Mouse (Mus musculus): ENCODE data around the gene Eif3i. TPM values are rescaled to one million over a fixed set of nuclear protein-coding genes. Genes with fewer than 3 reads are reported as not detected.

Eif3i gene
- polyA plus RNA-seq (2012; rRNA removed) (223 and 242 TPM in 2 replicates), polyA plus RNA-seq (2014; fragmentation: Nextera tagmentation; extraction: Ambion mirVana) (201 and 225 TPM in 2 replicates)

- peaks cover 42% of the 10 kb centered on the region for H3K36me3 ChIP-seq (replicated peaks; ENCODE audit: control insufficient read depth, insufficient read depth, low read depth)
- peak within 1 kb of the TSS; percentile 81 for H3K27ac ChIP-seq
- ATAC-seq (ENCODE audit: insufficient read depth) (peak; percentile 91), DNase-seq (ENCODE audit: low read depth in 3 of 3, low spot score in 3 of 3) (peak; percentile 68 to 75 (median 70))
- no peaks in the 10 kb centered on the region for H3K9me3 ChIP-seq (ENCODE audit: control insufficient read depth, low read length)
- H3K9ac ChIP-seq (replicated peaks), result peak within 1 kb of the TSS; percentile 93
- peaks cover 16% of the 10 kb centered on the region in 2 experiments for H3K4me1 ChIP-seq (replicated peaks; ENCODE audit: control insufficient read depth in 2 of 2, insufficient read depth in 2 of 2, low read length in 1 of 2)
- no peaks in the 10 kb centered on the region for H3K27me3 ChIP-seq (ENCODE audit: control insufficient read depth, insufficient read depth, low read length)
- H3K4me2 ChIP-seq (ENCODE audit: low read depth), result peak within 1 kb of the TSS; percentile 89
- H3K4me3 ChIP-seq (ENCODE audit: insufficient read depth in 1 of 2, low read depth in 2 of 2, low read length in 2 of 2), result peak within 1 kb of the TSS; percentile 70 to 93
- TF ChIP-seq CTCF (IDR thresholded peaks at IDR 0.05; ENCODE audit: low read depth) (peak; percentile 37), EP300 (IDR thresholded peaks at IDR 0.05; ENCODE audit: low read depth) (peak; percentile 36; the same call in 1 of the 2 replicates)
- under 1% methylated on average over 74 of the region's 74 CpGs for WGBS (ENCODE audit: insufficient replicate concordance)
Measured at GRCm38 (mm10) chr4:129600233-129601158, at the start of gene Eif3i, which contains the start of gene Tmem234. Gene Eif3i, minus strand, starts transcription at chr4:129600648. Gene Tmem234, plus strand, starts transcription at chr4:129600668.

GRCm38 (mm10) chr4:129648656-129649055 is 48.2 kb upstream of the Eif3i start:
- Histone ChIP-seq H3K4me3 (ENCODE audit: insufficient read depth in 1 of 2, low read depth in 2 of 2, low read length in 2 of 2) (no peak overlapping the region), H3K9me3 (ENCODE audit: control insufficient read depth, low read length) (no peaks in the 10 kb centered on the region), H3K27me3 (ENCODE audit: control insufficient read depth, insufficient read depth, low read length) (no peaks in the 10 kb centered on the region), H3K9ac (replicated peaks) (no peak overlapping the region), H3K36me3 (replicated peaks; ENCODE audit: control insufficient read depth, insufficient read depth, low read depth) (peaks cover 39% of the 10 kb centered on the region), H3K27ac (no peak overlapping the region), H3K4me2 (ENCODE audit: low read depth) (no peak overlapping the region), H3K4me1 (replicated peaks; ENCODE audit: control insufficient read depth in 2 of 2, insufficient read depth in 2 of 2, low read length in 1 of 2) (no peaks in the 10 kb centered on the region)
- TF ChIP-seq EP300 (IDR thresholded peaks at IDR 0.05; ENCODE audit: low read depth), result no peak
- TF ChIP-seq CTCF (IDR thresholded peaks at IDR 0.05; ENCODE audit: low read depth), result no peak
- DNase-seq (ENCODE audit: low read depth in 3 of 3, low spot score in 3 of 3) (no peak), ATAC-seq (ENCODE audit: insufficient read depth) (no peak)
- 66% methylated on average over 1 of the region's 1 CpGs for WGBS (ENCODE audit: insufficient replicate concordance)

GRCm38 (mm10) chr4:129645204-129645603 is 44.8 kb upstream of the Eif3i start:
- no peak overlapping the region for H3K4me3 ChIP-seq (ENCODE audit: insufficient read depth in 1 of 2, low read depth in 2 of 2, low read length in 2 of 2)
- DNase-seq (ENCODE audit: low read depth in 3 of 3, low spot score in 3 of 3) (no peak), ATAC-seq (ENCODE audit: insufficient read depth) (no peak)
- H3K9me3 ChIP-seq (ENCODE audit: control insufficient read depth, low read length), result no peaks in the 10 kb centered on the region
- H3K4me1 ChIP-seq (replicated peaks; ENCODE audit: control insufficient read depth in 2 of 2, insufficient read depth in 2 of 2, low read length in 1 of 2), result peaks cover 4% of the 10 kb centered on the region in 2 experiments
- H3K9ac ChIP-seq (replicated peaks), result no peak overlapping the region
- no peak overlapping the region for H3K4me2 ChIP-seq (ENCODE audit: low read depth)
- no peaks in the 10 kb centered on the region for H3K27me3 ChIP-seq (ENCODE audit: control insufficient read depth, insufficient read depth, low read length)
- peaks cover 16% of the 10 kb centered on the region for H3K36me3 ChIP-seq (replicated peaks; ENCODE audit: control insufficient read depth, insufficient read depth, low read depth)
- WGBS (ENCODE audit: insufficient replicate concordance), result 61% methylated on average over 6 of the region's 6 CpGs
- TF ChIP-seq CTCF (IDR thresholded peaks at IDR 0.05; ENCODE audit: low read depth), result no peak
- TF ChIP-seq EP300 (IDR thresholded peaks at IDR 0.05; ENCODE audit: low read depth), result no peak
- no peak overlapping the region for H3K27ac ChIP-seq

- no peaks in the 10 kb centered on the region for H3K27me3 ChIP-seq (ENCODE audit: control insufficient read depth, insufficient read depth, low read length)
- 61% methylated on average over 5 of the region's 5 CpGs for WGBS (ENCODE audit: insufficient replicate concordance)
- H3K4me1 ChIP-seq (replicated peaks; ENCODE audit: control insufficient read depth in 2 of 2, insufficient read depth in 2 of 2, low read length in 1 of 2), result peaks cover 10 to 12% of the 10 kb centered on the region in 2 experiments
- peak overlapping the region in 1 of 2 experiments; percentile 57; a peak in 2 of 4 replicates for H3K4me3 ChIP-seq (ENCODE audit: insufficient read depth in 1 of 2, low read depth in 2 of 2, low read length in 2 of 2)
- peak overlapping the region; percentile 16 for H3K27ac ChIP-seq
- H3K36me3 ChIP-seq (replicated peaks; ENCODE audit: control insufficient read depth, insufficient read depth, low read depth), result peaks cover 22% of the 10 kb centered on the region
- no peaks in the 10 kb centered on the region for H3K9me3 ChIP-seq (ENCODE audit: control insufficient read depth, low read length)
- DNase-seq (ENCODE audit: low read depth in 3 of 3, low spot score in 3 of 3), result no peak
- H3K9ac ChIP-seq (replicated peaks), result peak overlapping the region; percentile 36
- peak overlapping the region; percentile 85 for H3K4me2 ChIP-seq (ENCODE audit: low read depth)
- no peak for ATAC-seq (ENCODE audit: insufficient read depth)
- no peak for TF ChIP-seq CTCF (IDR thresholded peaks at IDR 0.05; ENCODE audit: low read depth)
- TF ChIP-seq EP300 (IDR thresholded peaks at IDR 0.05; ENCODE audit: low read depth), result no peak
Measured at GRCm38 (mm10) chr4:129641756-129642155, 41.3 kb upstream of the Eif3i start.

All from liver, embryonic 14.5 days (tissue).